Mouse (Mus musculus): ENCODE measurements at regions not wholly inside any gene's neighbourhood (a gene's known extent, or its start where the extent isn't known, plus 50 kb on each side); places are given as distances from the start of the nearest gene placed in this dataset.

GRCm38 (mm10) chr4:47845239-47845638, 199.7 kb upstream of the Nr4a3 start:
- Histone ChIP-seq H3K4me2 (no peak overlapping the region), H3K9ac (no peak overlapping the region), H3K36me3 (no peaks in the 10 kb centered on the region), H3K4me1 (replicated peaks) (peaks cover 11% of the 10 kb centered on the region; the same call in 1 of the 2 replicates), H3K27ac (no peak overlapping the region), H3K4me3 (no peak overlapping the region), H3K9me3 (0 out of 2 replicates have a peak, but pooled peaks cover 2% of the 10 kb centered on the region), H3K27me3 (no peaks in the 10 kb centered on the region)
- ATAC-seq (ENCODE audit: low FRiP score): no peak
- 70% methylated on average over 4 of the region's 4 CpGs for WGBS

- 0 out of 2 replicates have a peak, but pooled peaks cover 6% of the 10 kb centered on the region for H3K9me3 ChIP-seq
- H3K9ac ChIP-seq: no peak overlapping the region
- no peak overlapping the region for H3K4me3 ChIP-seq
- 58% methylated on average over 12 of the region's 12 CpGs for WGBS
- peak; percentile 63; the same call in 1 of the 2 replicates for ATAC-seq (ENCODE audit: low FRiP score)
- H3K36me3 ChIP-seq: no peaks in the 10 kb centered on the region
- H3K4me2 ChIP-seq: 0 out of 2 replicates have a peak overlapping the region, but pooled peaks have one; percentile 10
- peak overlapping the region; percentile 66 for H3K27ac ChIP-seq
- no peaks in the 10 kb centered on the region for H3K27me3 ChIP-seq
- peaks cover 11% of the 10 kb centered on the region; the same call in 1 of the 2 replicates for H3K4me1 ChIP-seq (replicated peaks)
Observed at GRCm38 (mm10) chr4:47846389-47847318, 198.3 kb upstream of the Nr4a3 start.

DNA sequence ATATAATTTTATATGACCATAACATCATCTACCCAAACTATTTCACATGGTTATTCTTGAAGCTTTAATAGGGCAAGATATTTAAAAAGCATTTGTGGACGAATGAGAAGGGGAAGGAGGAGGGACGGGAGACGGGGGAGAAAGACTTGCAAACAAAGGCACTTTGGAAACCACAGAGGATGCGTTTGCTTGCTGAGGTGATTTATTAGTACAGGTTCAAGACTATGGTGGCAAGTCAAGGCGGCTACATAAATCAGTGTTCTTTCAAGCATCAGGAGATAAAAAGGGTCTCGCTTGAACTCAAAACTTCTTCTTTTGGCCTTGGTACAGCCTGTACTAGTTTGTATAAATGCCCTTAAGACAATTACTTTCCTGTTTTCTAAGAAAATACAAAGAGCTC, 183.8 kb upstream of the Nr4a3 start:
- Histone ChIP-seq H3K4me2 (no peak overlapping the region), H3K9ac (no peak overlapping the region), H3K27me3 (no peaks in the 10 kb centered on the region), H3K9me3 (no peaks in the 10 kb centered on the region), H3K36me3 (no peaks in the 10 kb centered on the region), H3K27ac (no peak overlapping the region), H3K4me1 (replicated peaks) (no peaks in the 10 kb centered on the region), H3K4me3 (no peak overlapping the region)
- no peak for ATAC-seq (ENCODE audit: low FRiP score)
- 56% methylated on average over 6 of the region's 6 CpGs for WGBS

- ATAC-seq (ENCODE audit: low FRiP score): no peak
- Histone ChIP-seq H3K9ac (no peak overlapping the region), H3K9me3 (no peaks in the 10 kb centered on the region), H3K4me1 (replicated peaks) (no peaks in the 10 kb centered on the region), H3K27me3 (no peaks in the 10 kb centered on the region), H3K36me3 (no peaks in the 10 kb centered on the region), H3K27ac (0 out of 2 replicates have a peak overlapping the region, but pooled peaks have one; percentile 37), H3K4me3 (no peak overlapping the region), H3K4me2 (no peak overlapping the region)
- 71% methylated on average over 7 of the region's 7 CpGs for WGBS
Observed at GRCm38 (mm10) chr4:47870010-47870637, 174.8 kb upstream of the Nr4a3 start.

- Histone ChIP-seq H3K27ac (no peak overlapping the region), H3K4me3 (no peak overlapping the region), H3K27me3 (no peaks in the 10 kb centered on the region), H3K9me3 (no peaks in the 10 kb centered on the region), H3K4me2 (no peak overlapping the region), H3K4me1 (replicated peaks) (no peaks in the 10 kb centered on the region), H3K36me3 (no peaks in the 10 kb centered on the region), H3K9ac (no peak overlapping the region)
- WGBS: 29% methylated on average over 5 of the region's 5 CpGs
- ATAC-seq (ENCODE audit: low FRiP score): no peak
Observed at GRCm38 (mm10) chr4:47870638-47871019, 174.3 kb upstream of the Nr4a3 start.

DNA sequence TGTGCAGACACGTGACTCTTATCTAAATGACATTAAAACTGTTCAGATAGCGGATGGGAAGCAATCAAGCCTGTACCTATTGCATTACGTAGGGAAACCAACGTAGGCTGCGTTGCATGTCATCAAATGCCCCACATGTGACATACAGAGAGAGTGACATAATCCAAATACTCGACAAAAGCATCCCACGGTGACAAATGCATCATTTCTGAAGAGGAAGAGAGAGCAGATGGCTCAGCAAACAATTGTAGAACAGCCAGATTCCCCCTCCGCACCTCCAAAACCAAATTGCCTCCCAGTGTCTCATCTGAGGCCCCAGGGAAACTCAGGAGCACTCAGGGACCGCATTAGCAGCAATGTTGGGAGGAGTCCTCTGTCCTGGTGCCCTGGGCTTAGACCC, 163.4 kb upstream of the Nr4a3 start:
- no peaks in the 10 kb centered on the region for H3K9me3 ChIP-seq
- H3K4me1 ChIP-seq (replicated peaks): peaks cover 6% of the 10 kb centered on the region
- H3K36me3 ChIP-seq: no peaks in the 10 kb centered on the region
- WGBS: 54% methylated on average over 9 of the region's 9 CpGs
- no peak overlapping the region for H3K9ac ChIP-seq
- ATAC-seq (ENCODE audit: low FRiP score): no peak
- peak overlapping the region; percentile 65 for H3K27ac ChIP-seq
- H3K27me3 ChIP-seq: no peaks in the 10 kb centered on the region
- H3K4me2 ChIP-seq: no peak overlapping the region
- no peak overlapping the region for H3K4me3 ChIP-seq

- H3K4me2 ChIP-seq: no peak overlapping the region
- H3K9ac ChIP-seq: no peak overlapping the region
- ATAC-seq (ENCODE audit: low FRiP score): 0 out of 2 replicates have a peak, but pooled peaks have one; percentile 65
- H3K4me3 ChIP-seq: no peak overlapping the region
- peaks cover 6% of the 10 kb centered on the region for H3K4me1 ChIP-seq (replicated peaks)
- H3K27ac ChIP-seq: peak overlapping the region; percentile 65
- no peaks in the 10 kb centered on the region for H3K9me3 ChIP-seq
- H3K27me3 ChIP-seq: no peaks in the 10 kb centered on the region
- WGBS: 65% methylated on average over 10 of the region's 10 CpGs
- H3K36me3 ChIP-seq: no peaks in the 10 kb centered on the region
Observed at GRCm38 (mm10) chr4:47882076-47882475, 162.9 kb upstream of the Nr4a3 start.

GRCm38 (mm10) chr4:47899579-47899978, 145.4 kb upstream of the Nr4a3 start:
- Histone ChIP-seq H3K4me3 (no peak overlapping the region), H3K4me2 (no peak overlapping the region), H3K36me3 (no peaks in the 10 kb centered on the region), H3K4me1 (replicated peaks) (peaks cover 4% of the 10 kb centered on the region; the same call in 1 of the 2 replicates), H3K9ac (no peak overlapping the region), H3K27ac (no peak overlapping the region), H3K27me3 (no peaks in the 10 kb centered on the region), H3K9me3 (no peaks in the 10 kb centered on the region)
- peak; percentile 80 for ATAC-seq (ENCODE audit: low FRiP score)
- WGBS: 31% methylated on average over 7 of the region's 7 CpGs

DNA sequence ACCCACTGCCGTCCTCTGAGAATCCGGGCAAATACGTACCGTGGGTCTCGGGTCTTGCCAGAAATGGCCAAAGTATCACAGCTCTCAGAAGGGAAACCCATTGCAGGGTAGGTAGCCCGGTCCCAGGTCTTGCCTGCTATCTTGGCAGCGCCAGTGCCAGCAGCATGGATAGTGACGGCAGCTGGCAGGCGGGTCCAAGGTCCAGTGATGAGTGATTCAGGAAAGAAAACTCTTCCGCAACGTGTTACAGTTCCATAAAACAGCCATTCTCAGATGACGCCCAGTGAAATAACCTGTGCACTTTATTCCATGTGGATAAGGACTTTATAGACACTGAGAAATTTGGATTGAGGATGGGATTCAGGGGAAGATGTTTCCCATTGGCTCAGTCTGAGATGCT, 142.2 kb upstream of the Nr4a3 start:
- Histone ChIP-seq H3K9me3 (peaks cover 6% of the 10 kb centered on the region; the same call in 1 of the 2 replicates), H3K27ac (no peak overlapping the region), H3K9ac (no peak overlapping the region), H3K36me3 (no peaks in the 10 kb centered on the region), H3K27me3 (no peaks in the 10 kb centered on the region), H3K4me2 (no peak overlapping the region), H3K4me1 (replicated peaks) (peaks cover 4% of the 10 kb centered on the region; the same call in 1 of the 2 replicates), H3K4me3 (no peak overlapping the region)
- no peak for ATAC-seq (ENCODE audit: low FRiP score)
- WGBS: 95% methylated on average over 12 of the region's 12 CpGs

GRCm38 (mm10) chr4:47912259-47912658, 132.7 kb upstream of the Nr4a3 start:
- Histone ChIP-seq H3K9me3 (peaks cover 9% of the 10 kb centered on the region; the same call in 1 of the 2 replicates), H3K27ac (no peak overlapping the region), H3K4me3 (no peak overlapping the region), H3K27me3 (no peaks in the 10 kb centered on the region), H3K36me3 (no peaks in the 10 kb centered on the region), H3K4me1 (replicated peaks) (no peaks in the 10 kb centered on the region), H3K9ac (no peak overlapping the region), H3K4me2 (no peak overlapping the region)
- ATAC-seq (ENCODE audit: low FRiP score): no peak
- WGBS: 88% methylated on average over 1 of the region's 1 CpGs

DNA sequence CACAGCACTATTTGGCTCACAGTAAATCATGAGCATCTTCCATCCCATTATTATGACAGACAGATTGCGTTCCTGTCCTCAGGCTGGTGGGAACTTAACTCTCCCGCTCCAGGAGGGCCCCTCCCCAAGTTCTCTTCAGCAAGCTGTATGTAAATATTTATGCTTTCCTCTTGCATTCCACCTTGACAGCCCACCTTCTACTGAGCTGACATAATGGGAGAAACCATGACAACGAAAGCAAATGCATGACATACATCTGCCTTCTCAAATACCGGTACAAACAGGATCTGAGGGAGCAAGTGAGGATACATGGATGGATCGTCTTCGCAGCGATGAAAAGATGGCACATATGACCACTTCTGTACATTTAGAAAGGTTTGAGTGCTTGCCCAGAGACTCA, 125.4 kb upstream of the Nr4a3 start:
- 0 out of 2 replicates have a peak, but pooled peaks cover 4% of the 10 kb centered on the region for H3K4me1 ChIP-seq (replicated peaks)
- no peaks in the 10 kb centered on the region for H3K36me3 ChIP-seq
- no peak overlapping the region for H3K27ac ChIP-seq
- no peaks in the 10 kb centered on the region for H3K27me3 ChIP-seq
- H3K9ac ChIP-seq: no peak overlapping the region
- no peaks in the 10 kb centered on the region for H3K9me3 ChIP-seq
- no peak overlapping the region for H3K4me3 ChIP-seq
- WGBS: 69% methylated on average over 7 of the region's 7 CpGs
- no peak overlapping the region for H3K4me2 ChIP-seq
- ATAC-seq (ENCODE audit: low FRiP score): no peak

DNA sequence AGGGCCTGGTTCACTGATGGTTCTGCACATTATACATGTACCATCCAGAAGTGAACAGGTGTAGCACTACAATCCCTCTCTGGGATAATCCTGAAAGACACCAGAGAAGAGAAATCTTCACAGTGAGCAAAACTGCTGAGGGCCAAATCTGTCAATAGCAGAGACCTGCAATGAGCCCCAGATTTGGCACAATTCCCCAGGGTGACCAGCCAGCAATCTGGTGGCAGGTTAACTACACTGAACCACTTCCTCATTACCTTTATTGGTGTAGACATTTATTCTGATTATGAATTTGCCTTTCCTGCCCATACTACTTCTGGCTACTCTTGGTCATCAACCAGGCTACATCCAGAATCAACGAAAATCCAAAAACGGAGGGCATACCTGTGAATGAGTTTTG, 113.5 kb upstream of the Nr4a3 start:
- no peaks in the 10 kb centered on the region for H3K4me1 ChIP-seq (replicated peaks)
- H3K27me3 ChIP-seq: no peaks in the 10 kb centered on the region
- no peaks in the 10 kb centered on the region for H3K36me3 ChIP-seq
- no peak overlapping the region for H3K9ac ChIP-seq
- WGBS: 90% methylated on average over 2 of the region's 2 CpGs
- ATAC-seq (ENCODE audit: low FRiP score): no peak
- H3K4me2 ChIP-seq: no peak overlapping the region
- no peak overlapping the region for H3K4me3 ChIP-seq
- H3K27ac ChIP-seq: no peak overlapping the region
- no peaks in the 10 kb centered on the region for H3K9me3 ChIP-seq
